Mouse (Mus musculus) limb, embryonic 12.5 days (tissue): Measurements from ENCODE around the gene Tpm1. TPM values are rescaled to one million over a fixed set of nuclear protein-coding genes. Genes with fewer than 3 reads are reported as not detected.

Experiments
- ATAC-seq: fragments of 200-750 bp; cut with Nextera tagmentation; 2 replicates; pipeline ENCODE4 v1.8.0; 2017; ENCODE audit warnings: low read depth, moderate TSS enrichment; ENCODE audit not compliant: insufficient number of reproducible peaks, insufficient read depth, low FRiP score, low TSS enrichment
- H3K27ac ChIP-seq: fragments of 300-500 bp; sonication (generic); 2 replicates; pipeline ENCODE4 v1.5.1; 2016; ENCODE audit warnings: mild to moderate bottlenecking, moderate library complexity
- H3K27me3 ChIP-seq: fragments of 300-500 bp; sonication (generic); 2 replicates; pipeline ENCODE4 v1.6.1; 2016; ENCODE audit warnings: mild to moderate bottlenecking, moderate library complexity
- H3K36me3 ChIP-seq: fragments of 300-500 bp; sonication (generic); 2 replicates; pipeline ENCODE4 v1.6.1; 2016; ENCODE audit warnings: mild to moderate bottlenecking, moderate library complexity
- H3K4me1 ChIP-seq: fragments of 300-500 bp; sonication (generic); replicated peaks from 2 replicates; pipeline ENCODE4 v1.6.1; 2016
- H3K4me2 ChIP-seq: fragments of 300-500 bp; sonication (generic); 2 replicates; pipeline ENCODE4 v1.6.1; 2016; ENCODE audit warnings: mild to moderate bottlenecking, moderate library complexity
- H3K4me3 ChIP-seq: fragments of 300-500 bp; sonication (generic); replicated peaks from 2 replicates; pipeline ENCODE4 v1.5.1; 2016; ENCODE audit warnings: mild to moderate bottlenecking
- H3K9ac ChIP-seq: fragments of 300-500 bp; sonication (generic); replicated peaks from 2 replicates; pipeline ENCODE4 v1.6.1; 2016; ENCODE audit warnings: mild to moderate bottlenecking, moderate library complexity
- H3K9me3 ChIP-seq: fragments of 300-500 bp; sonication (generic); 2 replicates; pipeline ENCODE4 v1.6.1; 2016; ENCODE audit warnings: mild to moderate bottlenecking, moderate library complexity
- WGBS: fragments of 180-500 bp; shearing (Covaris S2); methylation state at CpG from one replicate; pipeline ENCODE4 v1.1.7; 2016; 5-methylcytosine and 5-hydroxymethylcytosine counted together
- polyA plus RNA-seq: library from polyadenylated mRNA; unstranded; fragments of >200 nt; fragmentation: Nextera tagmentation; extraction: Ambion mirVana; gene quantifications from 2 replicates; pipeline ENCODE4 v1.2.1, GENCODE M21; 2016

Tpm1 gene
- polyA plus RNA-seq, 1 experiment from 2014 or later, result 555 TPM

GRCm38 (mm10) chr9:66980458-66980857 is 68.7 kb downstream of the Tpm1 start:
- Histone ChIP-seq H3K27me3 (no peaks in the 10 kb centered on the region), H3K9me3 (no peaks in the 10 kb centered on the region), H3K4me3 (no peak overlapping the region), H3K9ac (no peak overlapping the region), H3K4me2 (no peak overlapping the region), H3K4me1 (peaks cover 3% of the 10 kb centered on the region; the same call in 1 of the 2 replicates), H3K27ac (no peak overlapping the region), H3K36me3 (no peaks in the 10 kb centered on the region)
- no peak for ATAC-seq
- WGBS, result 12% methylated on average over 5 of the region's 5 CpGs

GRCm38 (mm10) chr9:66978468-66978867 is 70.7 kb downstream of the Tpm1 start:
- 79% methylated on average over 1 of the region's 1 CpGs for WGBS
- H3K4me3 ChIP-seq, result no peak overlapping the region

GRCm38 (mm10) chr9:66977982-66978381 is 71.2 kb downstream of the Tpm1 start:
- no peak overlapping the region for H3K4me2 ChIP-seq
- no peak overlapping the region for H3K9ac ChIP-seq
- peaks cover 7% of the 10 kb centered on the region for H3K4me1 ChIP-seq
- no peak for ATAC-seq
- H3K9me3 ChIP-seq, result no peaks in the 10 kb centered on the region
- H3K36me3 ChIP-seq, result no peaks in the 10 kb centered on the region
- H3K27ac ChIP-seq, result no peak overlapping the region
- WGBS, result 89% methylated on average over 1 of the region's 1 CpGs
- no peak overlapping the region for H3K4me3 ChIP-seq
- no peaks in the 10 kb centered on the region for H3K27me3 ChIP-seq

More at GRCm38 (mm10) chr9:66978468-66978867, 70.7 kb downstream of the Tpm1 start:
- no peak overlapping the region for H3K27ac ChIP-seq
- H3K9ac ChIP-seq, result no peak overlapping the region
- H3K27me3 ChIP-seq, result no peaks in the 10 kb centered on the region
- no peak overlapping the region for H3K4me2 ChIP-seq
- no peak for ATAC-seq
- no peaks in the 10 kb centered on the region for H3K36me3 ChIP-seq
- H3K4me1 ChIP-seq, result peaks cover 7% of the 10 kb centered on the region
- no peaks in the 10 kb centered on the region for H3K9me3 ChIP-seq

GRCm38 (mm10) chr9:66977121-66977520 is 72.1 kb downstream of the Tpm1 start:
- 78% methylated on average over 5 of the region's 5 CpGs for WGBS
- ATAC-seq, result no peak
- Histone ChIP-seq H3K36me3 (no peaks in the 10 kb centered on the region), H3K4me1 (peaks cover 7% of the 10 kb centered on the region), H3K9me3 (no peaks in the 10 kb centered on the region), H3K27me3 (no peaks in the 10 kb centered on the region), H3K4me3 (no peak overlapping the region), H3K4me2 (no peak overlapping the region), H3K9ac (no peak overlapping the region), H3K27ac (no peak overlapping the region)

- Histone ChIP-seq H3K27ac (peak within 1 kb of the TSS; percentile 87), H3K36me3 (peaks cover 8% of the 10 kb centered on the region), H3K4me1 (peaks cover 7% of the 10 kb centered on the region), H3K9me3 (no peaks in the 10 kb centered on the region), H3K27me3 (no peaks in the 10 kb centered on the region), H3K9ac (peak within 1 kb of the TSS; percentile 76), H3K4me3 (peak within 1 kb of the TSS; percentile 94), H3K4me2 (peak within 1 kb of the TSS; percentile 79)
- WGBS, result 2% methylated on average over 26 of the region's 32 CpGs
- peak; percentile 94 for ATAC-seq
Measured at GRCm38 (mm10) chr9:66975239-66975645, 74.0 kb downstream of the Tpm1 start, which contains the start of gene Lactb. Lactb (minus strand) TSS chr9:66975484.

- Histone ChIP-seq H3K9me3 (no peaks in the 10 kb centered on the region), H3K9ac (peak overlapping the region; percentile 76), H3K27me3 (no peaks in the 10 kb centered on the region), H3K4me2 (peak overlapping the region; percentile 79), H3K36me3 (peaks cover 13% of the 10 kb centered on the region), H3K4me3 (peak overlapping the region; percentile 94), H3K27ac (peak overlapping the region; percentile 87), H3K4me1 (peaks cover 7% of the 10 kb centered on the region)
- peak; percentile 80 for ATAC-seq
- under 1% methylated on average over 41 of the region's 41 CpGs for WGBS
Measured at GRCm38 (mm10) chr9:66974721-66975225, 74.4 kb downstream of the Tpm1 start.

Other genes with a start within 250 kb of the Tpm1 start
- gene Aph1c, start 214.7 kb downstream of the Tpm1 start, polyA plus RNA-seq, result 1.1 and 2.4 TPM in 2 replicates
- gene Rab8b, start 129.7 kb downstream of the Tpm1 start, polyA plus RNA-seq, result 16.9 and 17.8 TPM in 2 replicates
- gene Rps27l, start 103.3 kb downstream of the Tpm1 start, polyA plus RNA-seq, result 723 and 758 TPM in 2 replicates
- gene Lactb, start 73.9 kb downstream of the Tpm1 start, polyA plus RNA-seq, result 7.4 and 8.2 TPM in 2 replicates